Mouse (Mus musculus) olfactory bulb, adult 2 months (tissue): ENCODE results near the gene Triobp.

Experiments used
- CTCF ChIP-seq: fragments of 200-500 bp; IDR thresholded peaks from 2 replicates; pipeline ENCODE4 v1.5.1; 2012; ENCODE audit warnings: low read depth, mild to moderate bottlenecking, low read length, moderate library complexity; ENCODE audit not compliant: insufficient read depth
- POLR2A ChIP-seq: fragments of 200-500 bp; IDR thresholded peaks from 2 replicates; pipeline ENCODE4 v1.6.1; 2012; ENCODE audit warnings: mild to moderate bottlenecking, low read depth, low read length, moderate library complexity; ENCODE audit not compliant: insufficient read depth

- TF ChIP-seq CTCF, result no peak
- no peak for TF ChIP-seq POLR2A
Observed at GRCm38 (mm10) chr15:79018886-79019285, 71.4 kb downstream of the Triobp start.
